Mouse (Mus musculus) gastrocnemius, postnatal 25 days (tissue): ENCODE measurements around the gene Prr27. TPM values are rescaled to one million over a fixed set of nuclear protein-coding genes. Genes with fewer than 3 reads are reported as not detected.

Source experiments
- DNase-seq: peaks from one replicate; pipeline ENCODE4 v3.0.0; 2022
- long read RNA-seq, 2 experiments: library from polyadenylated mRNA; stranded (forward); transcript quantifications; one replicate each; pipeline ENCODE4 v2.0.0; 2021
- total RNA-seq, 2 experiments: library from RNA; stranded (reverse); gene quantifications; 1 replicate in 1 of 2; 2 replicates in 1 of 2; pipeline ENCODE4 v1.2.3; 2021

Gene Prr27
- total RNA-seq = not detected
- long read RNA-seq, experiment 1 = 0 reads
- long read RNA-seq, experiment 2 = 0 reads

DNA sequence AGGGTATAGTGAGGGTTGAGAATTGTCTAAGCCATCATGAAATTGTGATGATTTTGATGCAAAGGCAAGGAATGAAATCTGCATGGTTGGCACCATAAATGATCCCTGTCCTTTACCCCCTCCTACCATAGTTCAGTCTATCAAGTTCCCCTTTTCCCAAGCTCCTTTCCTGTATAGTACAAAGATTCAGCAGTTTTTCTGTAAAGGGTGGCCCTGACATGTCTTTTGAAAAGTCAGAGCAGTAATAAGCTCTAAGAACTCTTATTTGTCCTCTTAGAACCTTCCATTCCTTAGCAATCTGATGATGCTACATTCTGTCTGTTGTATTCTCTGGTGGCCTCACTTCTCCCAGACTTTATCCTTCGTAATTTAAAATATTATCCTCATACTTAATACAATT is at the start of gene Prr27:
Gene Prr27, plus strand, starts transcription at position 301 of the 400 bp plus-strand sequence.
- no peak for DNase-seq

DNA sequence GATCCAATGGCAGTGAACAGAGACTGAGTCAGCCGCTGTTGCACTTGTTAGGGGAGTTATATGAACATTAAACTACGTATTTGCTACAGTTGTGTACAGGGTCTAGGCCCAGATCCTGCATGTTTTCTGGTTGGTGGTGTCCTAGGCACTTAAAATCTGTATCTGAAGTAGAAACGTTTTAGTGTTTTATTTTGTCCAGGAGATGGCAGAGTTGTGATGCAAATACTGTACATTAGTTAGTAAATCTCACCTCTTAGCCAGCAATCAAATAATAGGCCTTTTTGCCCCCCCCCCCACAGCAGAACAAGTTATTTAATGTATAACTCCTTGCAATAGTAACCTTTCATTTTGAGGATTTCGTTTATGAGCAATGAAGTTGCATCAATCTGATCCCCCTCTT is 42.8 kb upstream of the Prr27 start:
- DNase-seq = no peak

DNA sequence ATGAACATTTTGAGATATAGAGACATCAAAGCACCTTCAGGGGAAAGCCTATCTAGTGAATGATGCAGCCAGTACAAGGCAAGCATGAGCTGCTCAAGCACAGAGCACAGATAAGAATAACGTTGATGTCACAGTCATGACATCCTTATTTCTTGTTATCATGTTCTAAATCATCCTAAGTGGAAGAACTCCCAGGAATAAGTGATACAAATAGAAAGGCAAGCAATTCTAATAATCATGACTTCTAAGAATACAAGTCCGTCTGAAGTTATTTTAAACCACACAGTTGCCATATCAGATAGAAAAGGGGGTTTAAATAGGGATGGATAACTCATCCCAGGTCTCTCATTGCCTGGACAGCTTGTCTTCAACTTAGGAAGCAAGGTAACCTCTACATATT is 17.7 kb upstream of the Prr27 start, which contains the start of gene Csn1s2b:
Gene Csn1s2b, plus strand, starts transcription at position 301 of the 400 bp plus-strand sequence.
- no peak for DNase-seq

DNA sequence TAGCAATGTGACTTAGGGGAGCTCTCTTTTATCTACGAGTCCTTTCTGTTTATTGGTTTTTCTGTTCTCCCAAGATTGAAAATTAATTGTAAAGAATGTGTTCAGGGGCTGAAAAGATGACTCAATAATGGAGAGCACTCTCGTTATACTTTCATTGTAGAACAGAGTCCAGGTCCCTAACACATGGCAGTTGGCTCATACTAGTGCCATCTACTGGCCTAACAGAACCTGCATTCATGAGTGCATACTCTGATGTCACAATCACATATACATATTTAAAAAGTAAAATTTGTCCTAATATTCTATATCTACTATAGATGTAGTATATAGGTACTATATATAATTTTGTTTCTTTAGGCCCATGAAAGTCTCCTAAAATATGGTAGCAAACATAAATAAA is 16.2 kb upstream of the Prr27 start:
- no peak for DNase-seq

DNA sequence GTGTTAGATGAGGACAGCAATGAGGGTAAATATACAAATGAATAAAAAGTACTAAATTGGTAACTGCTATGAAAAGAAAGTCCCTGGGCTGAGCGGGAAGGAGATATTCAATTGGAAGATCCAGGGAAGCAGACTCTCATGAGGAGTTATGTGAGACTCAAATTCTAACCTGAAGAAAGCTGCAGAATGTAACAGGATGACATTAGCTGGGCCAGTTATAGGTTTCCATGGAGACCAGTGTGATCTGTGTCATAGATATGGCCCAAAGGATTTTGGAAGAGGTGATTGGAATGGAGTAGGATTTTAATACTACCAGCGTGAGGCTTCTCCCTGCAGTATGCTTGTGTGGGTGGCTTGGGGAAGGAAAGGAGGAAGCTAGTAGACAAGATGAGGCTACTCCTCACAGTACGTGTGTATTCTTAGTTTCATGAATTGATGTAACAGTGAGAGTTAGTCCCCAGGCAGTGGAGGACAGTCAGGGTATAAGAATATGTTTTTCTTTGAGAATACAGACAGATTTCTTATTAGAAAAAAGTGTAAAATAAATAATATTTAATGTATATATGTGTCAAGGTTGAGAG is 29.7 kb downstream of the Prr27 start:
- DNase-seq = no peak

DNA sequence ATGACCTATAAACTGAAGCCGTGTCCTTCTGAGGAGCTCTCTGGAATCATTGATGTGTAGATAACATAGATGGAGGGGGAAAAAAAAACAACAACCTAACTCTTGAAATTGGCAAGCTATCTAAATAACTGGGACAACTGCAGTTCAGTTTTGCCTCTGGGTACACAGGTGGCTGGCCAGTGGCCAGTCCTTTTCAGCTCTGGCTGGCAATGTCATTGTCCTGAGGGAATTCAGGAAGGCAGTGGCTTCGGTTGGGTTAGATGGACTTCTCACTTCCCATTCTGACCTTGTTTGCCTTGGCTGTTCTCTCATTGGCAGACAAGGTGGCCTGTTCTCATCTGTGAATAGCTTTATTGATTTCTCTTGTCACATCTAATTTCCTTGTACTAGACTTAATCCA is 44.6 kb downstream of the Prr27 start:
- no peak for DNase-seq

DNA sequence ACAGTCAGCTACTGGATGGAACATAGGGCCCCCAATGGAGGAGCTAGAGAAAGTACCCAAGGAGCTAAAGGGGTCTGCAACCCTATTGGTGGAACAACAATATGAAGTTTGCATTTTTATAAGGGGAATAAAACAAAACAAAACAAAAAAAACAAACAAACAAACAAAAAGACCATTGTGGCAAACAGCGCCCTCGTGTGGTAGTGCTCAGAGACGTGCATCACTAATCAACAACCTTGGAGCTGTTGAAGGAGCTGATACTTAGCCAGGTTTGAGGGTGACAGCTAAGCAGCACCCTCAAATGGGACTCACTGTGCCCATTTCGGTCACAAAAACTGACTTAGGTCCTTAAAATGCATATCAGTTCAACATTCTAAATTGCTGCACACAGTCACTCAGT is 45.9 kb downstream of the Prr27 start:
- no peak for DNase-seq

DNA sequence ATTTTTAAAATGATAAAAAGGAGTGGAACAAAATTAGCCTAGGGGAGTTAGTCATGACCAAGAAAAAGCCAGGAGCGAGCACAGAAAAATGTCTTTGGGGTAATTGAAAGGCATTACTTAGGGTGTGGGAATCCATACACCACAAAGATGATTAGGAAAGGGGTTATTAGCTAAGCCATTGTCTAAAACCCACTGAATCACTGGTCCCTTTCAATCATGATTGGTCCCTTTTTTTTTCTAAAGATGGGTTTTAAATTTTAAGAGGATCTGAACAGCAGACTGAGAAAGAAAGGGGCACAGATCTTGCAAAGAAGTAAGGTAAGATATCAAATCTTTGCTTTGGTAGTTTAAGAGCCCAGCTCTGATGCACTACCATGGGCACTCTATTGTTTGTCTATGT is 59.2 kb downstream of the Prr27 start, which contains the start of gene Odam:
Gene Odam, plus strand, starts transcription at position 301 of the 400 bp plus-strand sequence.
- DNase-seq = no peak

Other genes starting within 250 kb of the Prr27 start
- not detected for gene Sult1e1, start 234.1 kb upstream of the Prr27 start, total RNA-seq
- not detected for gene Csn1s1, start 159.5 kb upstream of the Prr27 start, total RNA-seq
- not detected for gene Csn2, start 126.1 kb upstream of the Prr27 start, total RNA-seq
- gene Csn1s2a, start 51.1 kb upstream of the Prr27 start, total RNA-seq = not detected
- not detected for gene Csn1s2b, start 17.6 kb upstream of the Prr27 start, total RNA-seq
- not detected for gene Odam, start 59.3 kb downstream of the Prr27 start, total RNA-seq
- not detected for gene Csn3, start 99.9 kb downstream of the Prr27 start, total RNA-seq
- not detected for gene 2310003L06Rik, start 143.8 kb downstream of the Prr27 start, total RNA-seq
- not detected for gene Gm28434, start 143.8 kb downstream of the Prr27 start, total RNA-seq
- not detected for gene Cabs1, start 153.8 kb downstream of the Prr27 start, total RNA-seq
- gene Smr3a, start 176.9 kb downstream of the Prr27 start, total RNA-seq = not detected